In the genomic region with DNA sequence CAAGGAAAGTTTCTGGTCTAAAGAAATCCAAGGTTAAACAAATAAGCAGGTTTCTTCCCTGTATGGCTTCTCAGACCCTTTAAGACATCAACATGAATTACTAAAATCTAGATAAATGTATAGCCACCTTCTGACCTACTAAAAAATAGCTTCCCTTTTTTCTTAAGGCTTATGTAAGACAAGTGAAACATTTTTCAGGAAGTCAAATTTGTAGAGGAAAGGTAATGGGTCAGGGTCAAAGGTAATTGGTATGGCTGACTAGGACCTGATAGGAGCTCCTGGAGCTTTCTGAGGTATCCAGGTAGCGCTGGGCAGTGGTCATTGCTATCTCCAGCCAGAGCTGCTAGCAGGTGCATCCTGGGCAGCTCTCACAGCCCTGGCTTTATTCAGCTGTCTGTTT, we compare ENCODE assay signal across 23 mouse cellular contexts.
DNase-seq lines count a peak whose midpoint lies in the region; ATAC-seq and TF ChIP-seq lines count a peak whose summit lies in the region.
"Had no signal": no experiment of that assay in that cellular context is flagged by ENCODE, and none has a peak within 500 bp of the region (broad histone marks: within the 10 kb centered on the region; RNA-seq: fewer than 3 reads in every experiment).

No protein-coding gene starts in this region.

- H3K4me3 ChIP-seq in hindbrain, embryonic 10.5 days = no peak overlapping the region
- H3K4me3 ChIP-seq in hindbrain, embryonic 16.5 days (ENCODE audit: low read length) = no peak overlapping the region
- H3K4me3 ChIP-seq in bone marrow, adult 2 months (replicated peaks; ENCODE audit: control insufficient read depth, low read depth, low read length) = no peak overlapping the region
- no peak overlapping the region for H3K4me3 ChIP-seq in hindbrain, embryonic 15.5 days
- H3K4me3 ChIP-seq in midbrain, embryonic 15.5 days = no peak overlapping the region
- H3K4me3 ChIP-seq: gastrocnemius, adult 2 months; heart, embryonic 12.5 days; intestine, embryonic 15.5 days; lung, embryonic 15.5 days had no signal

- peaks cover 84% of the 10 kb centered on the region for H3K4me1 ChIP-seq in hindbrain, embryonic 10.5 days (replicated peaks)
- peaks cover 35% of the 10 kb centered on the region for H3K4me1 ChIP-seq in hindbrain, embryonic 16.5 days (ENCODE audit: control insufficient read depth, insufficient read depth, low read depth, low read length)
- peaks cover 9% of the 10 kb centered on the region for H3K4me1 ChIP-seq in bone marrow, adult 2 months (ENCODE audit: control insufficient read depth, insufficient read depth, low read length)
- peaks cover 56% of the 10 kb centered on the region for H3K4me1 ChIP-seq in hindbrain, embryonic 15.5 days (replicated peaks)
- peaks cover 48% of the 10 kb centered on the region for H3K4me1 ChIP-seq in midbrain, embryonic 15.5 days
- H3K4me1 ChIP-seq: intestine, embryonic 15.5 days; lung, embryonic 15.5 days had no signal

- no peak for DNase-seq in hindbrain, embryonic 10.5 days (ENCODE audit: low spot score)
- no peak for DNase-seq in urinary bladder, postnatal 10 days (ENCODE audit: low spot score)
- DNase-seq in left cerebral cortex, adult 9 months (ENCODE audit: low spot score in 2 of 2) = no peak
- DNase-seq in lung, postnatal 10 days = no peak
- DNase-seq: cerebellum, adult 9-11 months; embryo, embryonic 11 days; gastrocnemius, adult 2 months; heart, postnatal 14 days; kidney, adult 9 months; kidney, postnatal 36 days; layer of hippocampus, adult 9-11 months; right cerebral cortex, postnatal 4 days had no signal

- no peak for TF ChIP-seq POLR2A in bone marrow, adult 2 months (IDR thresholded peaks at IDR 0.05; ENCODE audit: borderline replicate concordance, control insufficient read depth, low read depth, low read length)

- peak overlapping the region; percentile 37; the same call in 1 of the 2 replicates for H3K27ac ChIP-seq in hindbrain, embryonic 10.5 days
- no peak overlapping the region for H3K27ac ChIP-seq in hindbrain, embryonic 16.5 days (ENCODE audit: low read depth, low read length)
- peak overlapping the region; percentile 49; the same call in 1 of the 2 replicates for H3K27ac ChIP-seq in bone marrow, adult 2 months (ENCODE audit: control insufficient read depth, insufficient read depth, low read depth, low read length, poor library complexity)
- H3K27ac ChIP-seq in hindbrain, embryonic 15.5 days (replicated peaks) = 0 out of 2 replicates have a peak overlapping the region, but pooled peaks have one; percentile 6
- 0 out of 2 replicates have a peak overlapping the region, but pooled peaks have one; percentile 39 for H3K27ac ChIP-seq in midbrain, embryonic 15.5 days
- H3K27ac ChIP-seq: gastrocnemius, adult 2 months; intestine, embryonic 15.5 days; liver, embryonic 14.5 days; lung, embryonic 15.5 days; macrophage; stomach, postnatal 0 days had no signal

- H3K36me3 ChIP-seq in hindbrain, embryonic 10.5 days = no peaks in the 10 kb centered on the region
- no peaks in the 10 kb centered on the region for H3K36me3 ChIP-seq in hindbrain, embryonic 16.5 days (ENCODE audit: control insufficient read depth, insufficient read depth, low read length)
- H3K36me3 ChIP-seq in hindbrain, embryonic 15.5 days = no peaks in the 10 kb centered on the region
- no peaks in the 10 kb centered on the region for H3K36me3 ChIP-seq in midbrain, embryonic 15.5 days (replicated peaks)
- H3K36me3 ChIP-seq: G1E; heart, embryonic 12.5 days; intestine, embryonic 15.5 days; lung, embryonic 15.5 days had no signal

- peaks cover 47% of the 10 kb centered on the region for H3K27me3 ChIP-seq in hindbrain, embryonic 10.5 days (ENCODE audit: insufficient read depth, poor library complexity, severe bottlenecking)
- no peaks in the 10 kb centered on the region for H3K27me3 ChIP-seq in hindbrain, embryonic 16.5 days (replicated peaks; ENCODE audit: control insufficient read depth, insufficient read depth, low read length)
- no peaks in the 10 kb centered on the region for H3K27me3 ChIP-seq in hindbrain, embryonic 15.5 days
- H3K27me3 ChIP-seq in midbrain, embryonic 15.5 days (replicated peaks) = no peaks in the 10 kb centered on the region
- H3K27me3 ChIP-seq: heart, embryonic 12.5 days; intestine, embryonic 15.5 days; lung, embryonic 15.5 days had no signal

- no peak for ATAC-seq in hindbrain, embryonic 16.5 days
- ATAC-seq in hindbrain, embryonic 15.5 days (ENCODE audit: low FRiP score, low read depth) = no peak
- ATAC-seq in midbrain, embryonic 15.5 days (replicated peaks) = no peak
- ATAC-seq: intestine, embryonic 15.5 days had no signal

- 49% methylated on average over 1 of the region's 1 CpGs for WGBS in hindbrain, embryonic 10.5 days
- 62% methylated on average over 1 of the region's 1 CpGs for WGBS in hindbrain, embryonic 16.5 days
- WGBS in bone marrow, adult 2 months = 63% methylated on average over 1 of the region's 1 CpGs
- 69% methylated on average over 1 of the region's 1 CpGs for WGBS in hindbrain, embryonic 15.5 days
- 39% methylated on average over 1 of the region's 1 CpGs for WGBS in midbrain, embryonic 15.5 days

- no peak overlapping the region for H3K4me2 ChIP-seq in hindbrain, embryonic 16.5 days (ENCODE audit: low read length)
- H3K4me2 ChIP-seq in hindbrain, embryonic 15.5 days = no peak overlapping the region
- H3K4me2 ChIP-seq in midbrain, embryonic 15.5 days = no peak overlapping the region
- H3K4me2 ChIP-seq: heart, embryonic 12.5 days; intestine, embryonic 15.5 days; lung, embryonic 15.5 days had no signal

- H3K9me3 ChIP-seq in hindbrain, embryonic 10.5 days = no peaks in the 10 kb centered on the region
- H3K9me3 ChIP-seq in hindbrain, embryonic 16.5 days (ENCODE audit: control insufficient read depth, low read length) = no peaks in the 10 kb centered on the region
- H3K9me3 ChIP-seq in hindbrain, embryonic 15.5 days = no peaks in the 10 kb centered on the region
- H3K9me3 ChIP-seq in midbrain, embryonic 15.5 days = no peaks in the 10 kb centered on the region
- H3K9me3 ChIP-seq: heart, embryonic 12.5 days; intestine, embryonic 15.5 days; lung, embryonic 15.5 days had no signal

- TF ChIP-seq CTCF in bone marrow, adult 2 months (IDR thresholded peaks at IDR 0.05; ENCODE audit: control insufficient read depth, insufficient read depth, low read length) = no peak

- no peak overlapping the region for H3K9ac ChIP-seq in hindbrain, embryonic 16.5 days (ENCODE audit: low read depth, low read length)
- no peak overlapping the region for H3K9ac ChIP-seq in hindbrain, embryonic 15.5 days
- no peak overlapping the region for H3K9ac ChIP-seq in midbrain, embryonic 15.5 days
- H3K9ac ChIP-seq: heart, embryonic 12.5 days; intestine, embryonic 15.5 days; liver, embryonic 14.5 days; lung, embryonic 15.5 days had no signal
